Mouse (Mus musculus) ES-E14 (cell line): ENCODE data around the gene Gm12248.
"Not testable (repeated sequence)": the region's sequence is repeated elsewhere in the genome, so short reads cannot be mapped to it uniquely, and the experiment has no call there.

Source experiments
- CHD2 ChIP-seq: IDR thresholded peaks from 2 replicates; pipeline ENCODE4 v1.6.1; 2014; ENCODE audit warnings: mild to moderate bottlenecking, low read depth, low read length, inconsistent platforms
- ZNF384 ChIP-seq: IDR thresholded peaks from 2 replicates; pipeline ENCODE4 v1.6.1; 2012; ENCODE audit warnings: low read depth, low read length, inconsistent platforms

GRCm38 (mm10) chr11:58098366-58098720 is 5.4 kb upstream of the Gm12248 start:
- TF ChIP-seq ZNF384, CHD2: not testable (repeated sequence)
